Mouse (Mus musculus) layer of hippocampus, postnatal 25 days (tissue): Measurements from ENCODE around the gene Ldlrap1. TPM values are rescaled to one million over a fixed set of nuclear protein-coding genes. Genes with fewer than 3 reads are reported as not detected.
A peak's percentile ranks its signal among the peaks of the same experiment; 100 is the strongest.

Source experiments
- DNase-seq, 2 experiments: peaks; one replicate each; pipeline ENCODE4 v3.0.0; 2022; ENCODE audit warnings: mixed read lengths in 2 of 2, low spot score in 1 of 2; ENCODE audit errors: extremely low spot score in 1 of 2
- total RNA-seq, 2 experiments: library from RNA; stranded (reverse); gene quantifications; 2 replicates each; pipeline ENCODE4 v1.2.3; 2021

Gene Ldlrap1
- total RNA-seq, 2 experiments from 2014 or later = 2.7 to 3.7 TPM

- no peak for DNase-seq
Observed at GRCm38 (mm10) chr4:134752911-134753426, 14.9 kb downstream of the Ldlrap1 start.

GRCm38 (mm10) chr4:134751682-134752380, 16.0 kb downstream of the Ldlrap1 start:
- DNase-seq = no peak

DNA sequence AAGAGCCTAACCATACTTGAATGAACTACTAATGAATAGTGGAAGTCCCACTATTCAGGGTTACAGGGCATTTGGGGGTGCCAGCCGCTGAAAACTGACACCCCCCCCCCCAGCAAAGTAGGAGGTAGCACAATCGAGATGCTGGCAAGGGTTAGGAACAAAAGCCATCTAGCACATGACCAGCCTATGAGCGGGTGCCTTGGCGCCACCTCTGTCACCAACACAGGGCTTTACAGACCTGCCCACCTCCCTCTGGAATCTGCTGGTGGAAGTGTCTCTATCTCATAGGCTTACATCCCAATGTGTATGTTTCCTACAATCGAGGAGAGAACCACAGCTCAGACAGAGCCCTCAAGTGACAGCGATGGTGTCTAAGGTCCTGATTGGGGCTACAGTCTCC, 17.0 kb downstream of the Ldlrap1 start:
- DNase-seq = no peak

GRCm38 (mm10) chr4:134750263-134750662, 17.6 kb downstream of the Ldlrap1 start:
- no peak for DNase-seq

- no peak for DNase-seq
Observed at GRCm38 (mm10) chr4:134749301-134750030, 18.4 kb downstream of the Ldlrap1 start.

GRCm38 (mm10) chr4:134745900-134746661, 21.7 kb downstream of the Ldlrap1 start:
- peak; percentile 36 to 44 for DNase-seq

GRCm38 (mm10) chr4:134743881-134744633, 23.8 kb downstream of the Ldlrap1 start:
- DNase-seq = no peak

GRCm38 (mm10) chr4:134741949-134742348, 25.9 kb downstream of the Ldlrap1 start:
- DNase-seq = no peak

DNA sequence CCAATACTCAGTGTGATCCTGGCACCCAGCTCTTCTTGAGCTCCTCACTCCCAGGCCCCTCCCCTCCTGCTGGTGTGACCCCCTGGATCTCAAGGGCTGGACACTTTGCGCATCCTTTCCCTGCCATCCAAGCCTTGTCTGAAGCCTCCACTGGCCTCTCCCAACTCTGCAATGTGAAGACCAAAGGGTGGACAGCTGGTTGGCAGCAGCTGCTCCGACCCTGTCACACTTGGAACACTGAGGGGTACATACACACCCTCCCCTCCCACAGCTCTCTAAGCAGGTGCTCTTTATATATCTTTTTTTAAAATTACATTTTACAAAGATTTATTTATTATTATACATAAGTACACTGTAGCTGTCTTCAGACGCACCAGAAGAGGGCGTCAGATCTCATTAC, 27.6 kb downstream of the Ldlrap1 start:
- DNase-seq = no peak

GRCm38 (mm10) chr4:134739530-134739929, 28.3 kb downstream of the Ldlrap1 start:
- no peak for DNase-seq

- no peak for DNase-seq
Observed at GRCm38 (mm10) chr4:134737365-134737910, 30.4 kb downstream of the Ldlrap1 start.

GRCm38 (mm10) chr4:134736147-134736546, 31.7 kb downstream of the Ldlrap1 start:
- DNase-seq = no peak

GRCm38 (mm10) chr4:134734629-134735081, 33.2 kb downstream of the Ldlrap1 start:
- DNase-seq = no peak

GRCm38 (mm10) chr4:134734038-134734628, 33.7 kb downstream of the Ldlrap1 start:
- no peak for DNase-seq

DNA sequence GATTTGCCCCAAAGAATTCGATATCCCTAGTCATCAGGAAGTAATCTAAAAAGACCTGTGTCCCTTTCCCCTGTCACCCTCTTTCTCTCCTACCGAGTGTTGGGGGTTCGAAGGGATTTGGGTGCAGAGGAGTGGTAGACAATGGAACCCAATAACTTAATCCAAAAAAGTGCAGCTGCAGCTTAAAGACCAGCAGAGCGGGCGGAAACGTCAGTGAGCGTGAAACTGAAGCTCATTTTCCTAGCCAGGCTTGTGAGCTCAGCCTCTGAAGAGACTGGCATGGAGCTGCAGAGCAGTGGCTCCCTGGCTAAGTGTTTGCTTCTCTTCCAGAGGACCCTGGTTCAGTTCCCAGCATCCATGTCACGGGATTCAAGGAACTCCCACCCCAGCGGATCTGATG, 34.5 kb downstream of the Ldlrap1 start:
- no peak for DNase-seq

- DNase-seq = no peak
Observed at GRCm38 (mm10) chr4:134730106-134730505, 37.7 kb downstream of the Ldlrap1 start.

- DNase-seq = no peak
Observed at GRCm38 (mm10) chr4:134725735-134726345, 42.0 kb downstream of the Ldlrap1 start.

DNA sequence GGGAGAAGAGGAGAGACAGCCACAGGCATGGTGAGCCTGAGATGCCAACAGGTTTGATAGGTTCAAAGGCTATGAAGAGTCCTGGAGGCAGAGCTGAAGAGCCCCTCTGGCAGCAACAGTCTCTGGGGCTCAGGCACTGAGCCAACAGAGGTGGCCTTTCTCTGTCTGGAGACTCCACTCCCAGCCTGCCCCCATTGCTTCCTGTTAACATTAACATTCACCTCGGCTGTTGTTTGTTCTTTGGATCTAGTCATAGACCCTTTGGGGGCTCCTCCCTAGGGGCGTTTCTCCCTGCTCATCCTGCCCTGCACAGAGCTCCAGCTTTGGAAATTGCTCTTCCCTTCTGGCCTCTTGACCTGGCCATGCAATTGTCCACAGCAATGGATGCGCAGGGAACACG, 42.9 kb downstream of the Ldlrap1 start:
- DNase-seq = no peak

DNA sequence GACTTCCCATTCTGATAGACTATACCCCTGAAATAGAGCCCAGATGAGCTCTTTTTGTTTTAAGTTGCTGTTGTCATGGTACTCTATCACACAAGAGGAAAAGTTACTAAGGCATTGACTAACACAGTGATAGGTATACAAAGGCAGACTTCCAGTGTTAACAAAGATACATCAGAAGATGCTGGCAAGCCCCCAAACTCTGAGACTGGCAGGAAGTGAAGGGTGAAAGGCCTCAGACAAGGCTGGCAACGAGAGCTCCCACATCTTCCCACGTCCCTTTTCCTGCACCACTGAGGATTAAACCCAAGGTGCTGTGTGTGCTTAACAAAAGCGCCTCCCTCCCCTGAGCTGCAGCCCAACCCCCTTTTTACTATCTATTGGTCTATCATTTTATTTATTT, 44.6 kb downstream of the Ldlrap1 start:
- DNase-seq = no peak
